Mouse (Mus musculus) kidney, postnatal 14 days (tissue): ENCODE measurements at regions not wholly inside any gene's neighbourhood (a gene's known extent, or its start where the extent isn't known, plus 50 kb on each side); places are given as distances from the start of the nearest gene placed in this dataset.

Source experiments
- DNase-seq: peaks from one replicate; pipeline ENCODE4 v3.0.0; 2022; ENCODE audit warnings: mixed read lengths

DNA sequence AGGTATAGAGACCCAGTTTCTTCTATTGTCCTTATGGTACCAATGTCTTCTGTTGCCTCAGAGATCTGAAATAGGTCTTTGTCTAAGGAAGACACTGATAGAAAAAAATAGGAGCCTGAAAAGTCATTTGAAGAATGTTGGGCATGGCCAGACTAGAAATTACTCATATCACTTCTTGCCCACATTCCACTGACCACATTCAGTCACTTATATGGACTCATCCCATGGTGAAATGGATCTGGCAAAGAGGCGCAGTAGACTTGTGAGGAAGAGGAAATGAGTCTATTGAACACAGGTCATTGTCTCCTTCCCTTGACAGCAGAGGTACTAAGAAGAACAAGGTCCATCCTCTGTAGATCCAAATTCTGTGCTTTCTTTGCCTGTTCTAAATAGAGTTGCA lies 318.9 kb upstream of the A1bg start:
- DNase-seq = no peak

GRCm38 (mm10) chr15:61240344-61240743 lies 317.5 kb upstream of the A1bg start:
- no peak for DNase-seq

GRCm38 (mm10) chr15:61239414-61239813 lies 316.6 kb upstream of the A1bg start:
- DNase-seq = no peak

- DNase-seq = no peak
Measured at GRCm38 (mm10) chr15:61238996-61239395, 316.2 kb upstream of the A1bg start.

GRCm38 (mm10) chr15:61229579-61229978 lies 306.8 kb upstream of the A1bg start:
- DNase-seq = no peak

GRCm38 (mm10) chr15:61222923-61223322 lies 300.1 kb upstream of the A1bg start:
- DNase-seq = no peak

DNA sequence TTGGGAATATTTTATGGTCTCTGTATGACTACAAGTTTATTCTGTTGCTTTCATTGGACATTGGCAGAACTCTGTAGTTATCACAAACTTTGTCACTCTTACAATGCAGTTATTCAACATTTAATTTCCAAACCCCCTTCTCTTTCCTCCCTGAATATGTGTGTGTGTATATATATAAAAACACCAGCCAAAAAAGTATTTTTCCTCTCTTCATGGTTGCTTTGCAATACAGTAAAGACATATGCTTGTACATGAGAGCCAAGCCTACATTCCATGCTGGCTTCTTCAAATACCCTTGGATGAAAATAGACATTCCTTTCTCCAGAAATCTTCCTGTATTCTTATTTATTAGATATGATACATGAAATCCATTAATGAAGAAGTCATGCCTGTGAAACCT lies 287.3 kb upstream of the A1bg start:
- DNase-seq = no peak

DNA sequence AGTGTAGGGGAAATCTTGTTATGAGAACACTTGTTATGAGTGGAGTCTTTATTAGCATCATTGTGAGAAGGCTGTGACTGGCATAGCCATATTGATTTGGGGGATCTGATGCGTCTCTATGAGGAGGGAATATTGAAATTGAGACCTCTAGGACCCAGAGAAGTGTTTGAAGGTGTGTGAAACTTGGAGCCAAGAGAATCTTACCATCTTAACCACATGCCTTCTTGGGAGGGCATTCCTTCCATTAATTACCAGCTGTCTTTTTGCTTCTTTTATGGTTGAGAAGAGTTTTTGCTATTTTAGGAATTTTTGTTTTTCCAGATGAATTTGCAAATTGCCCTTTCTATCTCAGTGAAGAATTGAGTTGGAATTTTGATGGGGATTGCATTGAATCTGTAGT lies 267.2 kb upstream of the A1bg start:
- no peak for DNase-seq

DNA sequence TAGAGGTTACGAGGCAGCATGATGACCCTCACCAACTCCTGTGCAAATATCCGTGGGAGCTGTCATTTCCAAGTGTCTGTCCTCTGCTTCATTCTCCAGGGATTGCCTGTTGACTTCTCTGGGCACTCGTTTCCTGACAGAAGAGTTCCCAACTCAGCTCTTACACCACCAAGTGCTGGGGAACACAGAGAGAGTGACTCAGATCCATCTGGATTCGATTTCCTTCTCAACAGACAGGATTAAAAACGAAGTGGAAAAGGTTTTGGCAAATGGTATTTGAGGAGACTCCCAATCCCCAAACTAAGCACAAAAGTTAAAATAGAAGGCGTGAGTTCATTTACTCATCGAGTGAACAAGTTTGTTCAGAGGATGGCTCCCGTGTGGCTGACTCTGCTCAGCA lies 266.7 kb upstream of the A1bg start:
- no peak for DNase-seq

GRCm38 (mm10) chr15:61184597-61184963 lies 261.8 kb upstream of the A1bg start:
- no peak for DNase-seq

- DNase-seq = peak; percentile 14
Measured at GRCm38 (mm10) chr15:61183751-61184596, 261.2 kb upstream of the A1bg start.

DNA sequence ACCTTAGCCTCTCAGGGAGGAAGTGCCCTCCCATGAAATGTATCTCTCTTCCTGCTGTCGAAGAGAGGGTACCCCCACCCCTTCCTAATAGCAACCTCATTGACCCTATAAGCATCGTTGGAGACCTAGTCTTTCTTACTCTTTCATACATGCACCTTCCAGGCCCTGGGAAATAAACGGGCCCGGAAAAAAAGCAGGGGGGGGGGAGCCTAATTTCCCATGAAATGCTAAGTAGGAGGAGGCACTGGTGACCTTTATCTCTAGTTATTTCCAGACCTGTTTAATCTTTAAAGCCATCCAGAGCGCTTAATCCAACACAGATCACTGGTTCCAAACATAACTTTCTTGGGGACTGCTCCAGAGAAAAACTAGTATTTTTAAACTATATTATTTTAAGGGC lies 260.5 kb upstream of the A1bg start:
- no peak for DNase-seq

DNA sequence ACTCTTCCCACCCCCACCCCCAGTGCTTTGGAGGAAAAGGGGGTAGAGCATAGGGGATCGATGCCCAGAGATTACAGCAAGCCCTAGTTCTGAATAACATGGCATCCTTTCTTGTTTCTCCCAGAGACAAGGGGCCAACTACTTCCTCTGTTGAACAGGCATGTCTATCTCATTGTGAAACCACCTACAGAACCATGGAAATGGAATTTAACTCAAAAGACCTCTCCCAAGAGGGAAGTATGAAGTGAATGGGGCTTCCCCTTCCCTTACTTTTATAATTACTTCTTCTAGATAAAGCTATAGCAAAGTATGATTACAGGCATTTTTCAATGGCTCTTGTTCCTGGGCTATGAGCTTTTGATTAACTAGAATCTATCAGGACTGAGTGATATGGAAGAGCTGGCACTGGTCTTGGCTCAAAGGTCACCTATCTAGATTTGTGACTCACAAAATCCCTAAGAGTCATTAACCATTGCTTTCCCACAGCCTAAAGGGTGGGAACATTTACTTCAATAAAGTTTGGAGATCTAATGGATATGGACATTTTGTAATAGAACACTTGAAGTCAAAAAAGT lies 246.1 kb upstream of the A1bg start:
- DNase-seq = no peak

DNA sequence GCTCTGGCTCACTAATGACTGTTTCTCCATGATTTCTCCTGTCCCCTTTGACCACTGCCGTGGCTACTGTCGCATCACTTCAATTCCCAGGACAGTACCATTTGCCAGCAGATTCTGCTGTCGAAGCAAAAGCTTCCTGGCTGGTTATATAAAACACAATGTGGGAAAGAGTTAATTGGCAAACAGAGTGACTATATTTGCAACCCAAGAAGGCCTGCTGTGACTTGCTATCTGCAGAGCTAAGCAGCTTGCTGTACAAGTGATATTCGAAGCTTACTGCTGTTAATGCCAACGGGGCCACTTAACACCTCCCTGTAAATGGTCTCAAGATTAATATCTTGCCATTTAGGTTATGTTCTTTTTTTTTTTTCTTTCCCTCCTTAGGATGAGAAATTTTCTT lies 242.2 kb upstream of the A1bg start:
- no peak for DNase-seq

DNA sequence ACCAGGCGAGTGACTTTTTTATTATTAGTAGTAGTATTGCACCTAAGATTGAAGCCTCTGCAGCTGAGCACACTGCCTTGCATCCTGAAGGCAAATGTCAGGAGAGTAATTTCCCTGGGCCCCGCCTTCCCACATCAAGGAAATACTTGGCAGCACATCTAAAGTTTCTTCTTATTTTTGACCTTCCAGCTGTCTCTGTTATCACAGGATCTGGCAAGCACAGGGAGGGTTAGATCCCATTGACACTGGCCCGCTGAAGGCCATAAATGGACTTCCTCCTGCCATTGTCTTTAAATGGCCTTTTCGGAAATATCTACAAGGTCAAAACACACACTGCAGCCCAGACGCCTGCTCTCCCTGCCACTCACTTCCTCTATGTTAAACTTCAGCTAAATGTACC lies 238.6 kb upstream of the A1bg start:
- peak; percentile 73 for DNase-seq

DNA sequence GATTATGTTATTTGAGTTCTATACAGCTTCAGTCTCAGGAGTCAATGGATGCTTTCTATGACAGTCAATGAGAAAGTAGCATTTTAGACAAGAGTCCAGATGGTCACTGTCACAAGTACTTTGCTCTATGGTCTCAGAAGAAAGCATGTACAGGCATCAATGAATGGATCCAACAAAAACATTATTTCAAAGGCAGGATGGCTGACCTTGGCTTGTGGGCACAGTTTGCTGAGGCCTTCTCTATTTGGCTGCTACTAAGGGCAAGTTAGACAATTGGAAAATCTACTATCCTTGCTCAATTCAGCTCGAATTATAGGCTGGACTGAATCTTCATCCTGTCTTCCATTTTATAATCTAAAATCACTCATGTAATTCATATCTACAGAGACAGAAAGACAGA lies 237.9 kb upstream of the A1bg start:
- no peak for DNase-seq

DNA sequence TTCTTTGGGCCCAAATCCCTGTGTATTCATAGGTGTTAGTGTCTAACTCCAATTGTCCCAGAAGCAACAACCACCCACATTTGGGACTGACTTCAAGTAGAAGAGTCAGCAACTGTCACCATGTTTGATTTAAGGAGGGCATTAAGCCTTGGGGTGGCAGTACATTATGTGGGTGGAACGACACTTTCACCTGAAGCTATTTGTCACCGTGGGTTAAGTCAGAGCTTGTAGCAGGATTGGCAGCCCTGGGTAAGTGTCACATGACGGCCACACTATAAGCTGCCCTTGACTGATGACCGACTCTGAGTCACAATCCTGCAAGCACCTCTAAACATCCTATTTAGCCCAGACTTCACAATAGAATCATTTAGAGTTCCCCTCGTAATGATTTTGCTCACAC lies 236.7 kb upstream of the A1bg start:
- no peak for DNase-seq

DNA sequence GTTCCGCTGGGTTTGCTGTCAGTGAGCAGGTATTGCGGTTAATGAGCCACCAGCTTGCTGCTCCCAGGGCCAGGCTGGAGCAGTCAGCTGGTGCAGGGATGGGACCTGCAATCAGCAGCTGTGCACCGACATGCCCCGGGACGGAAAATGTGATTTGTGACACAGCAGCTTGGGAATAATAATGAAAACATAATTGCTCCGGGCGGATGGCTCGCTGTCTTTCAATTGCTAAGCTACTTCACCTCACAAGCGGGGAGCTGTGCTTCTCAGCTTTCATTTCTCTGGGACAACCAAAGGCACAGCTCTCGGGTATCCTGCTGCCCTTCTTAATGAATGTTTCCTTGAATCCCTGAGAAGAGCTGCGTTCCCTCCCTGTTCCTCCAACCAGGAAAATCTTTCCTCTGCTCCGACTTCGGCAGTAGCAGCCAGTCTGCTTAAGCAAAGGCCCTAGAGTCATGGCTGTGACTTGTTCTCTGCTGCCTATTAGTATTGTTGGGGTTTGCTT lies 235.3 kb upstream of the A1bg start:
- DNase-seq = peak; percentile 48

DNA sequence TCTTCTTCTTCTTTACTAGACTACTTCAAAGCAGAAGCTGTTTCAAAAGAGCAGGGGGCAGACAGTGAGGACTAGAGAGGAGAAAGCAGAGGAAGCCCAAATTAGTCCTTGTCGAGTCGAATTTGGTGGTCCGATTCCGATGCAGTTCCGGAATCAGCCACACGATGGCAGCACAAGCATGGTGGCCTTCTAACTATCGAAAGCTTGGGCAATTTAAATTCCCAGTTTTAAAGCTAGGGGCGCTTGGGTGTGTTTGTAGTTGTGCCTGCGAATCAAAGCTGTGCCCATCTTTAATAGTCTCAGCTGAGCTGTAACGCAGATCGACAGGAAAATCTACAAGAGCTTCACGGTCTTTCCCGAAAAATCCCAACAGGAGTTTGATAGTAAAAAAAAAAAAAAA lies 234.7 kb upstream of the A1bg start:
- DNase-seq = peak; percentile 91

GRCm38 (mm10) chr15:61155530-61155929 lies 232.7 kb upstream of the A1bg start:
- no peak for DNase-seq

DNA sequence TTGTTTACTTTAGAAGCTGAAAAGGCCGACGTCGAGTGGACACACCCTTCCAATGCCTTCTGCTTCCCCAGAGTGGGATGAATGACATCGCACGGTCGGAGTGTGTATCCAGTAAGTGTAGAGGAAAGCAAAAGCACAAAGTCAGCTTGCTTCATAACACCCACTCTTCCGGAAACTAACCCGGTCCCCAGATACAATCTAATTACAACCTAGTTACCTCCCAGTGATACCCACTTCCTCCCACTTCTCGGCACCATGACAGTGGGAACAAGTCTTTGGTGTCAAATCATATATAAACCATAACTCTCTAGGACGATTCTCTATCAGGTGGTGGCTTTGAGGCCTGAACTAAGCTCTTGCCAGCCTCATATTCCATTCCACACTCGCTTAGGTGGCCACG lies 231.4 kb upstream of the A1bg start:
- no peak for DNase-seq

DNA sequence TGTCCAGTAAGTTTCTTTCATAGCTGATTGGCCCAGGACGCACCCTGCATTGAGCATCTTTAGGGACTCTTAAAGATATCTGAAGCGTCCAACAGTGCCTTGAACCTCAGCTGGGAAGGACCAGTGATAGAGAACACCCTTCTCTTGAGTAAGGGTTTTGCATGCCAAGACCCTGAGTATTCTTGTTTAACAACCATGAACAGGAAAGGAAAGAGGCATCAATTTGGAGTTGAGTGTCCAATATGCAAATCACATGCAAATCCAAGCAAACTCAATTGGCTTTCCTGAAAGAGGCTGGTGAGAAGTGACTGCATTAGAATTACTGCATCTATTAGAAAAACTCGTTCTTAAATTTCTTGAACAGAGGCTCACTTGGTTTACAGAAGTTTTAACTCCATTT lies 220.0 kb upstream of the A1bg start:
- DNase-seq = no peak

- no peak for DNase-seq
Measured at GRCm38 (mm10) chr15:61139151-61139550, 216.3 kb upstream of the A1bg start.

- no peak for DNase-seq
Measured at GRCm38 (mm10) chr15:61136781-61137180, 214.0 kb upstream of the A1bg start.

DNA sequence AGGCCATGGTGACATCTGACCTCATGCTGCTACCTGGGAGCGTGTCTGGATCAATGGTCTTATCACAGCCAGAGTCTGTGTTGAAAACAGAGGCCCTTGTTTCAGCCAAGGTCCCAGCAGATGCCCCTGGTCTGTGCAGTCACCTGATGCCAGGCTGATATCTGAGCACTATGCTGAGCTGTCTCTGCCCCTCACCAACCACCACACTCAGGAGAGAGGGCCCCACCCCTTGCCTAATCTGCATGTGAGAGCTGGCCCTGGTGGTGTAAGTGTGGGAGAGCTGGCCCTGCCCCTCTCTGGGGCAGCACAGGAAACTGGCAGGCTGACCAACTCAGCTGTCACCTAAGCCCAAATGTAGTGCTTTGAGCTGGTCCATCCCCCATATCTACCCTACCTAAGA lies 210.5 kb upstream of the A1bg start:
- no peak for DNase-seq
